Mouse (Mus musculus) thymus, adult 2 months (tissue): ENCODE measurements around the gene Tmem200a.

Experiments
- CTCF ChIP-seq: fragments of 200-500 bp; IDR thresholded peaks from 2 replicates; pipeline ENCODE4 v1.5.1; 2012; ENCODE audit warnings: mild to moderate bottlenecking, control low read depth, low read length, moderate library complexity, borderline replicate concordance; ENCODE audit not compliant: control insufficient read depth, poor library complexity, insufficient read depth; ENCODE audit errors: extremely low read depth
- POLR2A ChIP-seq: fragments of 200-500 bp; IDR thresholded peaks from 2 replicates; pipeline ENCODE4 v1.6.1; 2012; ENCODE audit warnings: mild to moderate bottlenecking, low read length, control low read depth, moderate library complexity; ENCODE audit not compliant: control insufficient read depth, poor library complexity, insufficient read depth; ENCODE audit errors: extremely low read depth

GRCm38 (mm10) chr10:26103330-26103982 is 24.6 kb upstream of the Tmem200a start:
- TF ChIP-seq POLR2A (no peak), CTCF (no peak)
